Mouse (Mus musculus) adrenal gland (tissue): ENCODE data around the gene Mettl22.

Experiments used
- intact Hi-C: fragments of 180-260 bp; cut with DNase I; formaldehyde crosslinking; loops from one replicate; pipeline ENCODE4 v1.15.1; 2025
- long read RNA-seq, 2 experiments: library from polyadenylated mRNA; unstranded; transcript quantifications; one replicate each; pipeline ENCODE4 v2.0.0; 2020; ENCODE audit warnings: borderline replicate concordance in 1 of 2; ENCODE audit not compliant: insufficient replicate concordance in 1 of 2

Gene Mettl22
- long read RNA-seq, experiment 1, transcript Mettl22-201 (11 exons, 1,825 nt): major isoform, 21 of 25 reads
- long read RNA-seq, experiment 1, partial matches to known transcripts: 2 of 25 reads
- long read RNA-seq, experiment 1, other reads (novel, unspliced or antisense): 2 of 25 reads
- long read RNA-seq, experiment 2, transcript Mettl22-201 (11 exons, 1,825 nt): major isoform, 26 of 30 reads
- long read RNA-seq, experiment 2, partial matches to known transcripts: 2 of 30 reads
- long read RNA-seq, experiment 2, other reads (novel, unspliced or antisense): 2 of 30 reads

GRCm38 (mm10) chr16:8470603-8471481, at the start of gene Mettl22:
Gene Mettl22, plus strand, starts transcription at chr16:8470788.
- intact Hi-C loops: no loop called here

DNA sequence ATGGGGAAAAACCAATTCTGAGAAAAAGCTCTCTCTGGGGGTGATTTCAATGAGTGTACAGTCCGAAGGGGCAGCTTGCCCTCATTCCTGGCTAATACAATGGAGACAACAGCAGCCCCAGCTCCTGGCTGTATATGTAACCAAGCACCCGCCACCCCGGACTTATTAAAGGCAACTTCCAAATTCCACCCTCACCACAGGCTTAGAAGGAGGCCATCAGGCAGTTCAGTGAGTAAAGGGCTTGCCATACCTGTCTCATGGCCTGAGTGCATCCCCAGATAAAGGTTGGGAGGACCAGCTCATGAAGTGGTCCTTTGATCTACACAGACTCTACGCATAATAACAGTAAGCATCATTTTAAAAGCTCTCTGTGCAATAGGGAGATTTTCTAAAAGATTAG, 49.7 kb upstream of the Mettl22 start:
- intact Hi-C loops: no loop called here

- intact Hi-C loops: no loop called here
Measured at GRCm38 (mm10) chr16:8423626-8424114, 46.9 kb upstream of the Mettl22 start.

GRCm38 (mm10) chr16:8424161-8424970, 46.2 kb upstream of the Mettl22 start:
- intact Hi-C loops: no loop called here

DNA sequence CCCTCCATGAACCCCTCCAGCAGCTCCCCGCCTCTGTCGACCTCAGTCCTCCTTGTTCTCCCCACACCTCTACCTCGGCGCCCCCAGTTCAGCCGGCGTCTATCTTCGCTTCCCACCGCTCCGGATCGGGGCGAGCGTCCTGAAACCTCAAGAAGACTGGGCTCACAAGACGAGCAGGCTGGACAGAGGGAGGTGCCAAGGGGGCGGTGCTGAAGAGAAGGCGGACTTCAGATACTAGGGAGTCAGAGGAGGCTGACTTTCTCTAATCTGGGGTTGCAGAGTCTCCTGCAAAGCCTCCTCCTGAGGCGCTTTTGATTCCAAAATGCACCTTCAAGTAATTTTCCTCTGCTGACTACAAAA, 45.6 kb upstream of the Mettl22 start, which contains the start of gene Tmem114:
Gene Tmem114, minus strand, starts transcription at position 166 of the 360 bp plus-strand sequence.
- intact Hi-C loops: no loop called here

GRCm38 (mm10) chr16:8425736-8426135, 44.9 kb upstream of the Mettl22 start:
- intact Hi-C loops: no loop called here

GRCm38 (mm10) chr16:8429531-8429930, 41.1 kb upstream of the Mettl22 start:
- intact Hi-C loops: no loop called here

GRCm38 (mm10) chr16:8432616-8433015, 38.0 kb upstream of the Mettl22 start:
- intact Hi-C loops: no loop called here

DNA sequence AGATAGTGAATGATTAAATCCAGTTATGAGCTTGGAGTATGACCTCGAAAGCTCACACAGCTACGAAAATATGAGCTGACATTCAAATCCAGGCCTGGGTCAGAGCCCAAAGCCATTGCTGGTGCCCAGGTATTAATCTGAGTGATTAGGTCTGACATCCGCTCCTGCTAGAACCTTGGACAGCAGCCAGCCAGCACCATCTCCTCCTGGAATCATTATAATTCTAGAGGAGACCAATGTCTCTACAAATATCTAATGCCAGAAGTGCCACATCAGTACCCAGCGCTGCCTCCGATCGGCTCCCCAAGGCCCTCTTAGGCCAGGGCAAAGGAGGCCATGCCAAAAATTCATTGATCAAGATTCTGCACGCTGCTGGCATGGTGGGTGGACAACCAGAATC, 25.7 kb upstream of the Mettl22 start:
- intact Hi-C loops: no loop called here

DNA sequence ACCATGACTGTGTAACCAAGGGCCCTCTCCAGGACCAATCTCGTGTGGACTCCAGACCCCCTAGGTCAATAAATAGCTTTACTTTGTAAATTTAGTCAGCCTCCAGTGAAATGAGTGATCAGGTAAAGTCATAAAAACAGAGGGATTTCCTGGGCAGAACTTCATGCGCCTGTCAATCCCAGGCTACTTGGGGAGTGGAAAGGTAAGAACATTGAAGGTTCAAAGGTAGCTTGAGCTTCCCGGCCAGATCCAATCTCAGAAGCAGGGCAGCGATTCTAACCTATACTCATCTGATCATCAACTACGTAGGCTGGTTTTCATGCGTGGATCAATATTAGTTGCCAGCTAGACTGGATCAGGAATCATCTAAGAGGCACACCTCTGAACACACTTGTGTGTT, 24.3 kb upstream of the Mettl22 start:
- intact Hi-C loops: no loop called here

- intact Hi-C loops: no loop called here
Measured at GRCm38 (mm10) chr16:8453301-8453700, 17.3 kb upstream of the Mettl22 start.

DNA sequence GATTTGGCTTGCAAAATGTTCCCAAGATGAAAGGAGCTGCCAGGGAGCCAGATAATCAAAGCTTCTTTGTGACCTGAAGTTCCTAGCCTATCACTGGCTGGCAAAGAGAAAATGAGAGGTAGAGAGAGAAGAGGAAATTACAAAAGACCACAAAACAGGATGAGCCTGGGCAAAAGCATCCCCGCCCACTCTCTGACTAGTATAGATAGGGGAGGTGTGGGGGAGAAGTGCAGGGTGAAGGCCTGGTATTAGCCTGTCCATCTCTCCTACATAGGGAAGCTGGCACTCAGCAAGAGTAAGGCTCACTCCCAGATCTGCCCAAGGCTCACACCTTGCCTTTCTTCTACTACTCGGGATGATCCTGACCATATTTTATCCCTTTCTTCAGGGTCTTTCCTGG, 15.4 kb upstream of the Mettl22 start:
- intact Hi-C loops: no loop called here

- intact Hi-C loops: no loop called here
Measured at GRCm38 (mm10) chr16:8458391-8458790, 12.2 kb upstream of the Mettl22 start.

- intact Hi-C loops: no loop called here
Measured at GRCm38 (mm10) chr16:8459098-8459497, 11.5 kb upstream of the Mettl22 start.

DNA sequence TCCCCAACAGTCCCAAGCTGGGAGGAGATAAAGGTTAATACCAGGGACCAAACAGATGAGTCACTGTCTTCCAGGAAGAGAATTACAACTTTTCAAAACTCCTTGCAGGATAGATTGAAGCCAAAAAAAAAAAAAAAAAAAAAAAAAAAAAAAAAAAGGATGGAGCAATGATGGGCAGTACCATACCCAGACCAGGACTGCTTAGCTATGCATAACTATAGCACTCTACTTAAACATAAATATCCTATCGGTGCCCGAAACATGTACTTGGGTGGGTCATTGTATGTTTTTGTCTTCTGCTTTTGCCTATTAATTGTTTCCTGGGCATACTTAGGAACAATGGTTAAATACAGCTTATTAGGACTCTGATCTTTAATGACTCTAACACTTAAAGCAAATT, 456 bp upstream of the Mettl22 start:
- intact Hi-C loops: no loop called here

DNA sequence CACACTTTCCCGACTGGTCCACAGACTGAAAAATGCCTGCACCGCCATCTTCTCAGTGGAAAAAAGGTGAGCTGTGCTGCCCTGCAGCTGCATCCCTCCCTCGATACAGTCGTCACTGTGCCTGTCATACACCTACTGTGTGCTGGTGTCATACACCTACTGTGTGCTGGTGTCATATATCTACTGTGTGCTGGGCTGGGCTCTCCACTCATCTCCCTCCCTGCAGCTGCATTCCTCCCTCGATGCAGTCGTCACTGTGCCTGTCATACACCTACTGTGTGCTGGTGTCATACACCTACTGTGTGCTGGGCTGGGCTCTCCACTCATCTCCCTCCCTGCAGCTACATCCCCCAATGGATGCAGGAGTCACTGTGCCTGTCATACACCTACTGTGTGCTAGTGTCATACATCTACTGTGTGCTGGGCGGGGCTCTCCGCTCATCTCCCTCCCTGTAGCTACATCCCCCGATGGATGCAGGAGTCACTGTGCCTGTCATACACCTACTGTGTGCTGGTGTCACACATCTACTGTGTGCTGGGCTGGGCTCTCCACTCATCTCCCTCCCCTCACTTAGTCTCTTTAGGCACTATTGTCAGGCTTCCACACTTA, 16.9 kb downstream of the Mettl22 start:
- intact Hi-C loops: loop anchor here (2.0 kb wide), 1 partner anchor 75 kb away; no protein-coding TSS in a partner anchor

GRCm38 (mm10) chr16:8489340-8489739, 18.8 kb downstream of the Mettl22 start:
- intact Hi-C loops: no loop called here

GRCm38 (mm10) chr16:8491743-8492490, 21.3 kb downstream of the Mettl22 start:
- intact Hi-C loops: loop anchor here (10.0 kb wide), 3 partner anchors 153 to 383 kb away; no protein-coding TSS in a partner anchor

- intact Hi-C loops: loop anchor here (1.0 to 10.0 kb wide), 4 partner anchors 151 to 381 kb away; no protein-coding TSS in a partner anchor
Measured at GRCm38 (mm10) chr16:8494268-8494667, 23.7 kb downstream of the Mettl22 start.

- intact Hi-C loops: loop anchor here (10.0 kb wide), 3 partner anchors 148 to 378 kb away; no protein-coding TSS in a partner anchor
Measured at GRCm38 (mm10) chr16:8496967-8497366, 26.4 kb downstream of the Mettl22 start.
